Mouse (Mus musculus) G1E (cell line): ENCODE measurements around the gene Prpf40b.

Experiments used
- CTCF ChIP-seq: IDR thresholded peaks from 2 replicates; pipeline ENCODE4 v1.5.1; 2012; ENCODE audit warnings: low read depth, low read length, inconsistent platforms, mixed read lengths
- GATA1 ChIP-seq: IDR thresholded peaks from 2 replicates; pipeline ENCODE4 v1.6.1; 2012; ENCODE audit warnings: borderline replicate concordance, low read length, inconsistent platforms, mixed read lengths
- POLR2AphosphoS5 ChIP-seq: IDR thresholded peaks from 2 replicates; pipeline ENCODE4 v1.6.1; 2012; ENCODE audit warnings: low read depth, low read length, inconsistent platforms; ENCODE audit not compliant: insufficient replicate concordance

GRCm38 (mm10) chr15:99276095-99276494, 18.8 kb upstream of the Prpf40b start:
- no peak for TF ChIP-seq POLR2AphosphoS5
- no peak for TF ChIP-seq CTCF
- TF ChIP-seq GATA1, result no peak
